Mouse (Mus musculus) embryonic fibroblast, embryonic 13.5 days (primary cell): ENCODE results near the gene Zwilch. TPM values are rescaled to one million over a fixed set of nuclear protein-coding genes. Genes with fewer than 3 reads are reported as not detected.
"Not testable (repeated sequence)": the region's sequence is repeated elsewhere in the genome, so short reads cannot be mapped to it uniquely, and the experiment has no call there.

ENCODE experiments used
- H3K27ac ChIP-seq: 2 replicates; pipeline ENCODE4 v1.5.1; 2012; ENCODE audit warnings: low read length, control low read depth, inconsistent platforms; ENCODE audit not compliant: insufficient read depth
- H3K4me1 ChIP-seq: 2 replicates; pipeline ENCODE4 v1.6.1; 2011; ENCODE audit warnings: low read length; ENCODE audit not compliant: control insufficient read depth, insufficient read depth
- H3K4me3 ChIP-seq: 2 replicates; pipeline ENCODE4 v1.5.1; 2011; ENCODE audit warnings: mild to moderate bottlenecking, control low read depth, low read length; ENCODE audit not compliant: insufficient read depth
- CTCF ChIP-seq: IDR thresholded peaks from 2 replicates; pipeline ENCODE4 v1.5.1; 2011; ENCODE audit warnings: mild to moderate bottlenecking, control low read depth, low read length, moderate library complexity, borderline replicate concordance; ENCODE audit not compliant: insufficient read depth
- POLR2A ChIP-seq: IDR thresholded peaks from 2 replicates; pipeline ENCODE4 v1.6.1; 2011; ENCODE audit warnings: low read depth, mild to moderate bottlenecking, control low read depth, low read length, moderate library complexity
- polyA plus RNA-seq: library from polyadenylated mRNA; stranded (reverse); fragments of >200 nt; gene quantifications from 2 replicates; pipeline ENCODE4 v1.2.4, GENCODE M21; 2011; ENCODE audit warnings: low read depth; ENCODE audit not compliant: missing spikeins, insufficient read length

Gene Zwilch
- polyA plus RNA-seq, 1 experiment: 39.7 TPM

- Histone ChIP-seq H3K27ac (no peak overlapping the region), H3K4me3 (no peak overlapping the region), H3K4me1 (no peaks in the 10 kb centered on the region)
- TF ChIP-seq POLR2A (no peak), CTCF (no peak)
Observed at GRCm38 (mm10) chr9:64207509-64208084, 34.7 kb upstream of the Zwilch start.

- H3K4me3 ChIP-seq: no peak overlapping the region
- H3K4me1 ChIP-seq: no peaks in the 10 kb centered on the region
- TF ChIP-seq CTCF: no peak
- peak overlapping the region; percentile 54 for H3K27ac ChIP-seq
Observed at GRCm38 (mm10) chr9:64202866-64203265, 30.0 kb upstream of the Zwilch start.

GRCm38 (mm10) chr9:64202331-64202730 lies 29.4 kb upstream of the Zwilch start:
- H3K4me3 ChIP-seq: no peak overlapping the region
- no peaks in the 10 kb centered on the region for H3K4me1 ChIP-seq
- TF ChIP-seq POLR2A (no peak), CTCF (no peak)
- peak overlapping the region; percentile 54 for H3K27ac ChIP-seq

GRCm38 (mm10) chr9:64199897-64200296 lies 27.0 kb upstream of the Zwilch start:
- no peak overlapping the region for H3K4me3 ChIP-seq
- TF ChIP-seq CTCF: no peak
- no peak for TF ChIP-seq POLR2A
- no peaks in the 10 kb centered on the region for H3K4me1 ChIP-seq
- H3K27ac ChIP-seq: no peak overlapping the region

- H3K4me3 ChIP-seq, H3K4me1 ChIP-seq, H3K27ac ChIP-seq: not testable (repeated sequence)
Observed at GRCm38 (mm10) chr9:64198763-64199418, 26.0 kb upstream of the Zwilch start.

GRCm38 (mm10) chr9:64198068-64198762 lies 25.3 kb upstream of the Zwilch start:
- no peak overlapping the region for H3K27ac ChIP-seq
- no peak for TF ChIP-seq POLR2A
- no peaks in the 10 kb centered on the region for H3K4me1 ChIP-seq
- no peak overlapping the region for H3K4me3 ChIP-seq

GRCm38 (mm10) chr9:64197524-64197923 lies 24.6 kb upstream of the Zwilch start:
- Histone ChIP-seq H3K4me3 (no peak overlapping the region), H3K27ac (no peak overlapping the region), H3K4me1 (no peaks in the 10 kb centered on the region)
- no peak for TF ChIP-seq CTCF
- no peak for TF ChIP-seq POLR2A

GRCm38 (mm10) chr9:64195554-64195953 lies 22.6 kb upstream of the Zwilch start:
- Histone ChIP-seq H3K27ac (no peak overlapping the region), H3K4me3 (no peak overlapping the region), H3K4me1 (no peaks in the 10 kb centered on the region)
- TF ChIP-seq POLR2A (no peak), CTCF (no peak)

- no peak overlapping the region for H3K27ac ChIP-seq
- TF ChIP-seq POLR2A (no peak), CTCF (no peak)
- no peaks in the 10 kb centered on the region for H3K4me1 ChIP-seq
- H3K4me3 ChIP-seq: no peak overlapping the region
Observed at GRCm38 (mm10) chr9:64193879-64194278, 21.0 kb upstream of the Zwilch start.

- peaks cover 4% of the 10 kb centered on the region for H3K4me1 ChIP-seq
- TF ChIP-seq POLR2A (no peak), CTCF (no peak)
- no peak overlapping the region for H3K4me3 ChIP-seq
- H3K27ac ChIP-seq: peak overlapping the region; percentile 8
Observed at GRCm38 (mm10) chr9:64184166-64184840, 11.4 kb upstream of the Zwilch start.

GRCm38 (mm10) chr9:64183295-64183694 lies 10.4 kb upstream of the Zwilch start:
- not testable (repeated sequence) for H3K4me3 ChIP-seq, H3K27ac ChIP-seq, H3K4me1 ChIP-seq
